Mouse (Mus musculus): ENCODE data around the gene Serpina1f.
"Not testable (repeated sequence)": the region's sequence is repeated elsewhere in the genome, so short reads cannot be mapped to it uniquely, and the experiment has no call there.

The Serpina1f gene

GRCm38 (mm10) chr12:103662053-103662452, 33.3 kb downstream of the Serpina1f start:
- not testable (repeated sequence) for DNase-seq (ENCODE audit: low read depth, low spot score)

GRCm38 (mm10) chr12:103660076-103660475, 35.3 kb downstream of the Serpina1f start:
- DNase-seq (ENCODE audit: low read depth, low spot score): no peak

GRCm38 (mm10) chr12:103659171-103659570, 36.2 kb downstream of the Serpina1f start:
- no peak for DNase-seq (ENCODE audit: low read depth, low spot score)

GRCm38 (mm10) chr12:103657991-103658390, 37.3 kb downstream of the Serpina1f start:
- DNase-seq (ENCODE audit: low read depth, low spot score): no peak

- DNase-seq (ENCODE audit: low read depth, low spot score): no peak
Observed at GRCm38 (mm10) chr12:103656848-103657626, 38.3 kb downstream of the Serpina1f start, which contains the start of gene Serpina6. Gene Serpina6 (minus strand): TSS chr12:103657212.

- DNase-seq (ENCODE audit: low read depth, low spot score): no peak
Observed at GRCm38 (mm10) chr12:103655123-103656044, 39.9 kb downstream of the Serpina1f start.

GRCm38 (mm10) chr12:103653836-103654235, 41.5 kb downstream of the Serpina1f start:
- DNase-seq (ENCODE audit: low read depth, low spot score): no peak

GRCm38 (mm10) chr12:103646314-103646713, 49.0 kb downstream of the Serpina1f start:
- DNase-seq (ENCODE audit: low read depth, low spot score): no peak

GRCm38 (mm10) chr12:103644601-103645000, 50.7 kb downstream of the Serpina1f start:
- no peak for DNase-seq (ENCODE audit: low read depth, low spot score)

- no peak for DNase-seq (ENCODE audit: low read depth, low spot score)
Observed at GRCm38 (mm10) chr12:103643818-103644217, 51.5 kb downstream of the Serpina1f start.

- DNase-seq (ENCODE audit: low read depth, low spot score): peak; percentile 67
Observed at GRCm38 (mm10) chr12:103643336-103643735, 52.0 kb downstream of the Serpina1f start.

All from retina, postnatal 7 days (tissue).